Mouse (Mus musculus) midbrain, postnatal 0 days (tissue): Measurements from ENCODE around the gene Ndst2. TPM values are rescaled to one million over a fixed set of nuclear protein-coding genes. Genes with fewer than 3 reads are reported as not detected.

Experiments
- ATAC-seq: fragments of 200-750 bp; cut with Nextera tagmentation; 2 replicates; pipeline ENCODE4 v1.8.0; 2017; ENCODE audit warnings: moderate number of reproducible peaks, mild to moderate bottlenecking, moderate TSS enrichment, moderate library complexity; ENCODE audit not compliant: low FRiP score
- DNase-seq: peaks from one replicate; pipeline ENCODE4 v3.0.0-alpha.2; 2015; ENCODE audit warnings: low spot score
- H3K27ac ChIP-seq: fragments of 300-500 bp; sonication (generic); 2 replicates; pipeline ENCODE4 v1.5.1; 2014; ENCODE audit warnings: low read depth, mild to moderate bottlenecking, low read length, mixed read lengths
- H3K27me3 ChIP-seq: fragments of 300-500 bp; sonication (generic); 2 replicates; pipeline ENCODE4 v1.6.1; 2014; ENCODE audit warnings: low read length, control low read depth, mixed read lengths; ENCODE audit not compliant: insufficient read depth
- H3K36me3 ChIP-seq: fragments of 300-500 bp; sonication (generic); 2 replicates; pipeline ENCODE4 v1.6.1; 2014; ENCODE audit warnings: low read length, control low read depth, mixed read lengths; ENCODE audit not compliant: insufficient read depth
- H3K4me1 ChIP-seq: fragments of 300-500 bp; sonication (generic); 2 replicates; pipeline ENCODE4 v1.6.1; 2014; ENCODE audit warnings: mild to moderate bottlenecking, control low read depth, antibody characterized with exemption, low read length, mixed read lengths; ENCODE audit not compliant: insufficient read depth
- H3K4me2 ChIP-seq: fragments of 300-500 bp; sonication (generic); 2 replicates; pipeline ENCODE4 v1.6.1; 2014; ENCODE audit warnings: low read depth, mild to moderate bottlenecking, low read length, mixed read lengths; ENCODE audit not compliant: poor library complexity, severe bottlenecking
- H3K4me3 ChIP-seq: fragments of 300-500 bp; sonication (generic); 2 replicates; pipeline ENCODE4 v1.5.1; 2014; ENCODE audit warnings: low read depth, mild to moderate bottlenecking, low read length, moderate library complexity
- H3K9ac ChIP-seq: fragments of 300-500 bp; sonication (generic); replicated peaks from 2 replicates; pipeline ENCODE4 v1.6.1; 2014; ENCODE audit warnings: mild to moderate bottlenecking, low read length, moderate library complexity, mixed read lengths; ENCODE audit not compliant: poor library complexity, severe bottlenecking
- H3K9me3 ChIP-seq: fragments of 300-500 bp; sonication (generic); 2 replicates; pipeline ENCODE4 v1.6.1; 2016; ENCODE audit warnings: low read length, control low read depth
- CTCF ChIP-seq: IDR thresholded peaks from 2 replicates; pipeline ENCODE4 v1.5.1; 2016; ENCODE audit warnings: antibody characterized with exemption, mild to moderate bottlenecking
- WGBS: fragments of 180-500 bp; shearing (Covaris S2); extraction: QIAGEN DNeasy Blood & Tissue Kit; methylation state at CpG from one replicate; pipeline ENCODE4 v1.1.7; 2014; 5-methylcytosine and 5-hydroxymethylcytosine counted together
- polyA plus RNA-seq: library from polyadenylated mRNA; unstranded; fragments of >200 nt; fragmentation: Nextera tagmentation; extraction: Ambion mirVana; gene quantifications from 2 replicates; pipeline ENCODE4 v1.2.1, GENCODE M21; 2015
- total RNA-seq: library from RNA; depleted of rRNA; stranded (reverse); fragments of >200 nt; gene quantifications from 2 replicates; pipeline ENCODE4 v1.2.3, GENCODE M21; 2014

Ndst2 gene
- total and polyA plus RNA-seq, 2 experiments from 2014 or later: 14.0 to 23.2 TPM

DNA sequence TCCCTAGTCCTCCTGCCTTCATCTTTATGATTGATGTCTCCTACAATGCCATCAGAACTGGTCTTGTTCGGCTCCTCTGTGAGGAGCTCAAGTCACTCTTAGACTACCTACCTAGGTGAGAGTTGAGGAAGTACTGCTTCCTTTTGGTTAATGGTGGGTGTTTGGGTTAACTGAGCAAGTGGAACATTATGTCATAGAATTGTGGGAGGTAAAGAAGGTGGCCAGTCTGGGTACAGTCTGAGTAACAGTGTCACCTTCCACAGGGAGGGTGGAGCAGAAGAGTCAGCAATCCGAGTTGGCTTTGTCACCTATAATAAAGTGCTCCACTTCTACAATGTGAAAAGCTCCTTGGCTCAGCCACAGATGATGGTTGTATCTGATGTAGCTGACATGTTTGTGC, 45.4 kb downstream of the Ndst2 start:
- DNase-seq (no peak), ATAC-seq (no peak)
- no peak overlapping the region for H3K9ac ChIP-seq
- no peaks in the 10 kb centered on the region for H3K4me1 ChIP-seq
- no peak overlapping the region for H3K27ac ChIP-seq
- no peak for TF ChIP-seq CTCF
- 99% methylated on average over 2 of the region's 2 CpGs for whole genome bisulfite sequencing
- H3K36me3 ChIP-seq: peaks cover 89% of the 10 kb centered on the region
- no peak overlapping the region for H3K4me2 ChIP-seq
- no peaks in the 10 kb centered on the region for H3K27me3 ChIP-seq
- no peak overlapping the region for H3K4me3 ChIP-seq
- no peaks in the 10 kb centered on the region for H3K9me3 ChIP-seq

DNA sequence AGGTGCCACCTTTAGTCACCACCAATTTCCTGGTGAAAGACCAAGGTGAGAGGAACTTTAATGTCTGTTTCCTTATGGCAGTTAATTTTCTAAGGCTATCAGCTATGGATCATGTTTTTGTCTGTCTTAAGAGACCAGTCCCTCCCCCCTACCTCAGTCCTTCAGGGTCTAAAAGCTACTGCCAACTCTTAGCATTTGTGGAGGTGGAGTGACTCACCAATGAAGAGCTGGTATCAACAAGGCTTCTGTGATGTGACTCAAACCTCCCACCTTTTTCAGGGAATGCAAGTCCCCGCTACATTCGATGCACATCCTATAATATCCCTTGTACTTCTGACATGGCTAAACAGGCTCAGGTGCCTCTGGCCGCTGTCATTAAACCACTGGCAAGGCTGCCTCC, 47.8 kb downstream of the Ndst2 start:
- ATAC-seq (no peak), DNase-seq (no peak)
- Histone ChIP-seq H3K36me3 (peaks cover 93% of the 10 kb centered on the region), H3K4me3 (no peak overlapping the region), H3K4me2 (no peak overlapping the region), H3K27me3 (no peaks in the 10 kb centered on the region), H3K4me1 (no peaks in the 10 kb centered on the region), H3K27ac (no peak overlapping the region), H3K9me3 (no peaks in the 10 kb centered on the region), H3K9ac (no peak overlapping the region)
- 98% methylated on average over 3 of the region's 3 CpGs for WGBS
- no peak for TF ChIP-seq CTCF

DNA sequence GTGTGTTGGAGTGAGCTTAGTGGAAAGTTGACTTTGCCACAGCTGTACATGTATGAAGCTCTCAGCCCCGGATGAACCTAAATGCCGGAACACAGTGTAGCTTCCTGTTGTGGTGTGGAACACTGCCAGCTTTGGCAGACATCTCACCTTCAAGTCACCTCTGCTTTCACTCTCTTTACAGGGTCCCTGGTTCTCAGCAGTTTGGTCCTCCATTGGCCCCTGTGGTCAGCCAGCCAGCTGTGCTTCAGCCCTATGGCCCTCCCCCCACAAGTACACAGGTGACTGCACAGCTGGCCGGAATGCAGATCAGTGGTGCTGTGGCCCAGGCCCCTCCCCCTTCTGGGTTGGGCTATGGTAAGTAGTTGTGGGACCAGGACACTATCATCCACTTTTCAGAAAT, 51.9 kb downstream of the Ndst2 start:
- DNase-seq: no peak
- Histone ChIP-seq H3K4me2 (no peak overlapping the region), H3K9ac (no peak overlapping the region), H3K4me3 (no peak overlapping the region), H3K27me3 (no peaks in the 10 kb centered on the region), H3K27ac (no peak overlapping the region), H3K9me3 (no peaks in the 10 kb centered on the region), H3K4me1 (no peaks in the 10 kb centered on the region), H3K36me3 (peaks cover 87% of the 10 kb centered on the region)
- ATAC-seq: no peak
- no peak for TF ChIP-seq CTCF
- WGBS: 79% methylated on average over 3 of the region's 3 CpGs

DNA sequence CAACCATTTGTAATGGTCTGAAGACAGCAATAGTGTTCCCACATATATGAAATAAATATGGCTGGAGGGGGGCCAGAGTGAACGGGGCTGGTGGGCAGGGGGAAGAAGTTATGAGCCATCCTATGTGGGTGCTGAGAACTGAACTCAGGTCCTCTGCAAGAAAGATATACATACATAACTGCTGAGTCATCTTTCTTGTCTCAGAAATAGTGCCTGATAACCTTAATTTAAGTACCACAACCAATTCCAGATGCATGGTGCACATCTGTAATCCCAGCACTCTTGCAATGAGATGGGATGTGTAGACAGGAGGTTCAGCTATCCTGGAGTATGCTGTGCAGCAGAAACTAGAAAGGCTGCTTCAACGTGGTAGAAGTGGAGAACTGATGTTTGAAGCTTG, 52.6 kb downstream of the Ndst2 start:
- no peak overlapping the region for H3K27ac ChIP-seq
- no peak for ATAC-seq
- H3K4me3 ChIP-seq: no peak overlapping the region
- no peaks in the 10 kb centered on the region for H3K4me1 ChIP-seq
- no peaks in the 10 kb centered on the region for H3K9me3 ChIP-seq
- no peak for TF ChIP-seq CTCF
- H3K9ac ChIP-seq: no peak overlapping the region
- WGBS: 91% methylated on average over 2 of the region's 2 CpGs
- H3K36me3 ChIP-seq: peaks cover 82% of the 10 kb centered on the region
- H3K4me2 ChIP-seq: no peak overlapping the region
- no peak for DNase-seq
- no peaks in the 10 kb centered on the region for H3K27me3 ChIP-seq

DNA sequence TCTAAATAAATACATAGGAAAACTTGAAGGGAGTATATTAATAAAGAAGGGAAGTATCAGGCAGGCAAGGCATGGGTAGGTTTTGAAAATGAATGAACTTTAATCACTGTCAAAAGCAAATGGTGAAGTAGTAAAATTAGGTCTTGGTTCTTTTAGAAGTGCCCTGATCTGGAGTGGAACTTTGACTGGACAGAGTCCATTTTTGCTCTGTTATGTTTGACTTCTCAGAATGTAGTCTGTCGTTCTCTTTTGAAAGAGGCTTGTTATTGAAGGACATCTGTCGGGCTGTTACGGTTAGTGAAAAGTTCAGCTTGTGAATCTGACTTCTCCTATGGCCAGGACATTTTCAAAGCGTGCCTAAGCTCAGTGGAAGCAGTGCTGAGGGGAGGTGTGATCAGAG, 56.5 kb downstream of the Ndst2 start:
- Histone ChIP-seq H3K27me3 (no peaks in the 10 kb centered on the region), H3K4me1 (peaks cover 5% of the 10 kb centered on the region; the same call in 1 of the 2 replicates), H3K36me3 (peaks cover 54% of the 10 kb centered on the region), H3K4me3 (no peak overlapping the region), H3K4me2 (no peak overlapping the region), H3K9ac (no peak overlapping the region), H3K27ac (no peak overlapping the region), H3K9me3 (no peaks in the 10 kb centered on the region)
- DNase-seq: no peak
- WGBS: 92% methylated on average over 4 of the region's 4 CpGs
- TF ChIP-seq CTCF: no peak
- no peak for ATAC-seq

DNA sequence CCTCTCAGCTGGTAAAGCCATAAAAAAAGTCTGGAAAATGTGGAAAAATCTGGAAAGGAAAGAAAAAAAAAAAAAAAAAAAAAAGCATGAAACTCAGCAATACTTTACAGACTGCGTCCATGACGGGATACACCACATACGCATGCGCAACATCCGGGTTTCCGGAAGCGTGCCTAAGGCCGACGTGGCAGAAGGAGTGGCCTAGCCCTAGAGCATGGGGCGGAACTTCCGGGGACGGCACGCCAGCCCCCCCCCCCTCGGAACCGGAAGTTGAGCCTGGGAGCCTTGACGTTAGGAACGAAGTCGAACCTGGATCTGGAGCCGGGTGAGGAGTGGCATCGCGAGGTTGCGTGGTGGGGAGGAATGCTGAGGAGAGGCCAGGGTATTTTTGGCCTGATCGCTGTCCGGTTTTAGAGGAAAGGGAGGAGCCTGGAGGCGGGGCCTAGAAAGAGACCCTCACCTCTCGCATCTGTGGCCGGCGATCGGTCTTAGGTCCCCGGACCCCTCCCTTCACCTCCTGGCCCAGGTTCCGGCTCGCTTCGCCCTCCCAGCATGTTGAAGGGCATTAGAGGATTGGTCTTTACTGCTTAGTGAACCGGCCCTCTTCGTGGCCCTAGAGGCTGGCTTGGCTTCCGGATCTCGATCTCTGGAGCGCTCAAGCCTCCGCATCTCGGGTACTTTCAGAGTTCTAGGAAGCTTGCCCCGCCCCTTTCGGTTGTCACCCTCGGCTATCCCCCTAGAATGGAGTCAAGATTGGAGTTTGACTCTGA, 60.1 kb downstream of the Ndst2 start, which contains the start of gene Sec24c:
Gene Sec24c (plus strand): TSS at position 245 of the 770 bp plus-strand sequence.
- DNase-seq: peak; percentile 99
- Histone ChIP-seq H3K4me2 (peak within 1 kb of the TSS; percentile 87), H3K4me1 (peaks cover 5% of the 10 kb centered on the region; the same call in 1 of the 2 replicates), H3K9ac (peak within 1 kb of the TSS; percentile 74), H3K36me3 (peaks cover 23% of the 10 kb centered on the region), H3K27me3 (no peaks in the 10 kb centered on the region; the same call in 1 of the 2 replicates), H3K27ac (peak within 1 kb of the TSS; percentile 81), H3K4me3 (peak within 1 kb of the TSS; percentile 62), H3K9me3 (no peaks in the 10 kb centered on the region)
- TF ChIP-seq CTCF: no peak
- WGBS: 2% methylated on average over 43 of the region's 43 CpGs
- peak; percentile 97 for ATAC-seq
